Mouse (Mus musculus) monocyte, adult 5-6 weeks (primary cell): ENCODE data around the gene Rbm33. TPM values are rescaled to one million over a fixed set of nuclear protein-coding genes. Genes with fewer than 3 reads are reported as not detected.

Source experiments
- ATAC-seq: fragments of 153-309, 156-312 bp; replicated peaks from 2 replicates; pipeline ENCODE4 v1.8.0; 2017; ENCODE audit warnings: mild to moderate bottlenecking; ENCODE audit not compliant: low TSS enrichment, insufficient number of reproducible peaks, severe bottlenecking, poor library complexity, low FRiP score
- total RNA-seq: library from RNA; stranded (forward); fragments of 200-1000, 200-491, 200-594 nt; gene quantifications from 3 replicates; pipeline ENCODE4 v1.2.3, GENCODE M21; 2017

Gene Rbm33
- total RNA-seq, 1 experiment from 2014 or later, result 60.8 TPM

DNA sequence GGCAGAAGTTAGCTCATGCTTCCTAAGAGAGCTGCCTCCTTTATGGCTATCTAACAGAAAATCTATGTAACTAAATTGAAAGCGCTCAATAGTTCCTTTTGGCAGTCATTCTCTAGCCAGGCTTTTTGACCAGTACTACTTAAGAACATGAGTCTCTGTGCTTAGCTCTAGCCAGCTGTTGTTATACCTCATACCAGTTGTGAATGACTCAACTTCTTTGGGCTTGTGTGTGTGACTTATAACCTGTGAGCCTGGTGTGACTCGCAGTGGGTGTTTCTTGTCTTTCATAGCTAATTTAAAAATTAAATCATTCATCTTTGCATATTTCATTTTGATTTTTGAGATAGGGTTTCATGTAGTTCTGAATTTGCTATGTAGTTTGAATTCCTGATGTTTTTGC is 80.4 kb downstream of the Rbm33 start:
- no peak for ATAC-seq

DNA sequence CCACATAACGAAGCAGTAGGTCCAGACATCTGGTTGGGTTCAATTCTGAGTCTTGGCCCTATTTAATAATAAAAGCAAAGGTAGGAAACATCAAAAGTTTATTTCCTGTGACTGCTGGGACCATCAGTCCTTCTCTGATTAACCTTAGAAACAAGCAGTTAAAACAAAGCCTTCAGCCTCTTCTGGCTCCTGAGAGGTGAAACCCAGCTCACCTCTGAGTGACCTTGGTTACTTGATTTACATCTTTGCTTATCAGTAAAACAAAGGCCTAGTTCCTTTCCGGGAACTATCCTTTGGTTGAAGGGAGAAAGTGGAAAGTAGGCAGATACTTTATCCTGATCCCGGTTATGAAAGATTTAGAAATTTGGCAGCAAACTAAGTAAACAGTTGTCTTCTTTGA is 81.8 kb downstream of the Rbm33 start:
- ATAC-seq, result no peak

DNA sequence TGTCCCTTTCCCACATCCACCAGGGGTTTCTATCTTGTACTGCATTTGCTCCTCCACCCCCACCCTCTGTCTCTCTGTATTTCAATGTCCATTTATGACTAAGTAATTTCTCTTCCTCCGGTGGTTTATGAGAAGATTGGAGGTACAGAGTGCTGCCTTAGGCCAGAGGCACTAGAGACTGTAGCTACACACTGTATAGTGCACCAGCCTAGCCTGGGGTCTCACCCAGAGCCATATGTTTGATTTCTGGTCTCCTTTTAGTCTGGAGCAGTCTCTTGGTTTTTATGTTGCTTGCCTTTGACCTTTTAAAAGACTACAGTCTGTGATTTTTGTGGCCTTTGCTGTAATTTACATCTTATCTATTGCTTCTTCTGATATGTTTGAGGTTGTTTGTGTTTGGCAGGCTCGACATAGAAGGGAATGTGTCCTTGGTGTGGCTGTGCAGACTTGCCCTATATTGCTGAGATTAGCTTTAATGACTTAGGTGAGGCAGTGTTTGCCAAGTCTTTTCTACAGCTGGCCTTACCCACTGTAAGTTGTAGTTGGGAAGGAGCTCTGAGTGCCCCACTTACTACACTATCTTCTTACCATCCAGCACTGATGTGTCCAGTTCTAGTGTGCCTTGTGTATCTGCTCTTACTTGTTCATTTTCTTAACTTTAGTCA is 82.7 kb downstream of the Rbm33 start:
- no peak for ATAC-seq

DNA sequence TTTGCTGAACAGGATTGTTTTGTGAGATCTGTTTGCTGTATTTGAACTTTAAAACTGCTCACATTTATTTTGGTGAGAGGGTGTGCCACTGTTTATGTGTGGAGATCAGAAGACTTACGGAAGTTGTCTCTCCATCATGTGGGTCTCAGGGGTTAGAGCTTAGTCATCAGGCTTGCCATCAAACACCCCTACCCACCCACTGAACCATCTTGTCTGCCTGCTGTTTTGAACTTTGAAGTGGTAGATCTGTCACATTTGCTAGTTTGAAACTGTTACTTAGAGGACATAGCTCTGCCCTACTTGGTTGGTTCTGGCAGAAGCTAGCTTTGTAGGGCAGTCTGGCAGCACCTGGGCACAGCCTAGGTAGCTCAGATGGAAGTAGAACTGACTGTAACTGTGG is 85.8 kb downstream of the Rbm33 start:
- no peak for ATAC-seq

DNA sequence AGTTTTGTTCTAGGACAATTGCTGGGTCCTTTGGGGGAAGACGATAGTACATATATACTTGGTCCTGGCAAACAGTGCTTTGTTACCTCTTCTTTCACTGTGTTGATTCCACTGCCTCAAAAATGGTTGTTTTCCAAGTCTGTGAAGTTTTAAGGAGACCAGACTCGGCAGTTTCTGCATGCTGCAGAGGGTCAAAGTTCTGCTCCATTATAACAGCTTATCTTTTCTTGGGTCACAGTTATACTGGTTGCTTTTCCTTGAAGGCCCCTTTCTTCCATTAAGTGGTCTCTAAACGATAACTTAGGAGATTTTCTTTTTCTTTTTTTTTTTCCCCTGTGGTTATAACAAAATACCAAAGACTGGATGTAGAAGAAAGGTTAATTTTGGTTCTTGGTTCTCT is 89.7 kb downstream of the Rbm33 start:
- no peak for ATAC-seq

DNA sequence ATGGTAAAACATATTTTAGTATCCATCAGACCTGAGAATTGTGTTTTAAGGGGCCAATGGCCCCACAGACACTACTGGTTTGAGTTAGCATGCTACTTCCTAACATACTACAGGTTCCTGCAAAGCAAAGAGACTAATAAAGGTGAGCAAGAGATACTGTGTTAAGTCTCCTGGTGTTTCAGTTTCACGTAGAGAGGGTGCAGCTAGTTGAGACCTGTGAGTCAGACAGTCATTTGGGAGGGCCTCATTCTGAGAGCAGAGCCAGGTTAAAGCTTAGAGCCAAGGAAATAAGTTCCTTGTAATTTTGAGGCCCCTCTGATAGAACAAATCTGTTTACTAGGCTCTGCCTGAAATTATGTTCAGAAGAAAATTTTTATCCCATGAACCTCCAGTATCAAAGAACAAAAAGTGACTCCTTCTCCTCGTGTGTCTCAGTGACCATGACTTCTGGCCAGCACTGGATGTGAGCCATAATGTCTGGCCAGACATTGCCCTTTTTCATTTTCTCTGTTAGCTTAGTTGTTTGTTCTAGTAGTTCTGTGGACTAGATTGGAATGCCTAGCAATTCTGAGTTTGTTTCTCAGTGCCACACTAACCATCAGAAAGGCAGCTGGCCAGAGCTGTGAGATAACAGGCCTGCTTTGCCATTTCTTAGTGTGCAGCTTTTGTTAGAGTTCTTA is 95.2 kb downstream of the Rbm33 start:
- ATAC-seq, result no peak

DNA sequence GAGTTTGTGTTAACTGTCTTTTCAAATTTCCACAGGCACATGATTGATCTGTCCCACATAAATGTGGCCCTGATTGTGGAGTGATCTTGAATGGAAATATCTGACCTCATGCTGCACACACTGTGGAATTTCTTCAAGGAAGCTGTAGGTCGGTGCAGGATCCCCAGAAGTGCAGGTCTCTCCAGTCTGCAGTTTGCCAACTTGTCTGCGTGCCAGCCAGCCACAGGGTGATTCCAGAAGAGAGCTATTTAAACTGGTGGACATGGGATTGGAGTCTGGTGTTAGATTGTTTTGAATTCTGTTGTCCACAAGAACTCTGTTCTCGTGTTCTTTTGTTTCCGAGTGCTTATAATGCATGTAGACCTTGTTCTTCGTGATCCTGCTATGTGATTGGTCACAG is 96.6 kb downstream of the Rbm33 start:
- ATAC-seq, result no peak

DNA sequence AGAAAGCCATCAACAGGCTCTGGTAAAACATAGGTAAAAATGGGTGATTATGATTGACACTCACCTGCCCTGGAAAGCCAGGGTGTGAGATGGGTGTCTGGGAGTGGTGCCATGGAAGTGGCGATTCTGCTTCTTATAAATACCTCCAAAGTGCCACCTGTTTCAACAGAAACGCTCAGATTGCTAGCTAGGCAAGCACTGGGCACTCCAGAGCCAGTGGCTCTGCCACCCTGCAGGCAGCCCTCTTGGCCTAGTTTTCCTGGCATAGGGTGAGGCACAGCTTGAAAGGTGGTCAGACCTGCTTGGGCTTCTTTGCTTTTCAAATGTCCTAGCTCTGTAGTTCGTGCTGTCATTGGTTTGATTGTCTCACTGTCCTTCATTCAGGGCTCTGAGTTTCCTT is 97.2 kb downstream of the Rbm33 start:
- no peak for ATAC-seq

DNA sequence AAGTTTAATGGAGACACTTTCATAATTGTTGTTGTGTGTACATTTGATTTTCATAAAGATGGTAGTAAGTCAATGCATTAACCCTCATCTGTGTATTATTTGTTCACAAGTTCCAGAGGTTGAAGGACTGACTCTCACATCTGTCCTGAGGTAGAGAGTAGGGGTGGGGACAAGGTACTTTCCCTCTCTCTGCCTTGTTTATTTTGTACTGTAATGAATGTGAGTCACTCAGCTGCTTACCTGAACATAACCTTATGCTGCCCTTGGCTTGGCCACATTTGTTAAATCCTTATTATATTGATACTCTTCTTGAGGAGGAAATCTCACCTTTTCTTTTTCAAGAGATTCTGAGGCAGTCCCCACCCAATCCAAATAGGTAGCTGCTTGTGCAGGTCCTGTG is 99.1 kb downstream of the Rbm33 start:
- no peak for ATAC-seq

DNA sequence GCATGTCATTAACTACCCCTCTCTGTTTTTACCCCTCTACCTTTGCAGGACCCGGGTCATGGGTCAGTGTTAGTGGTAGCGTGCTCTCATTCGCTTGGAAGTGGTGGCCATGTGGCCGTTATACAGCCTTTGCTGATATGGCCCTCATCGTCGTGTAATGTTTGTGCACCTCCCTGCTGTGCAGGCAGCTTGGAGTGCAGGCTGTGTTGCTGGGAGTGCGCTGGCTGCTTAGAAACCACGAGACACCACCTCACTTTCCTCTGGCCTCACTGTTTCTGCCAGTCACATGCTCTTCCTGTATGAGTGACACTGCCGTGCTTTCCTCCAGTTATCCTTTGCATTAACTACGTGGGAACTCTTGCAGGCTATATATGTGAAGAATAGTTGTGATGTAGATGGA is 101.8 kb downstream of the Rbm33 start:
- no peak for ATAC-seq

DNA sequence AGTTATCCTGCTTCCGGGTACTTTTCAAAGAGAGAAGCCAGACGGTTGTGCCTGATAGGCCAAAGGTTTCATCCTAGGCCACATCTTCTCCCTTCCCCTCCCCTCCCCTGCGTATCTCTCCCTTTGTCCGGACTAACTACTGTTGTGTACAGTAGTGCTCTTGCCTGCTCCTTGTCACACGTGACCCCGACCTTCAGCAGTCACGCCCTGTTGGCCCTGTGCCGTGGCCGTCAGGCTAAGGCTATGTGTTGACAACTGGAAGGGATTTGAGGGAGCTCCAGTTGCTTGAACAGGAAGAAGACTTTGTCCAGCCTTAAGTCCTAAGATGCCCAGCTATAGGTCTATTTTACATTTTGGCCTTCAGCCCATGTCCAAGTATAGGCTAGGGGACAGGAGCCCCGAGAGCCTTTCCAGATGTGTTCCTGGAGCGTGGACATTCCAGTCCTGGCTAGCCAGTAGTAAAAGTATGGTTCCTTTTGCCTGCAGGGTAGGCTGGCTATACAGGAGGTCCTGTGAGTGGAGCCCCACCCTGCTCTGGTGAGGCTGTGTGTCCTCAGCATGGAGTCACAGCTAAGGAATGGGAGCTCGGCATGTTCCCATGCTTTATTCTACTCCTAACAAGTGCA is 102.8 kb downstream of the Rbm33 start:
- no peak for ATAC-seq

DNA sequence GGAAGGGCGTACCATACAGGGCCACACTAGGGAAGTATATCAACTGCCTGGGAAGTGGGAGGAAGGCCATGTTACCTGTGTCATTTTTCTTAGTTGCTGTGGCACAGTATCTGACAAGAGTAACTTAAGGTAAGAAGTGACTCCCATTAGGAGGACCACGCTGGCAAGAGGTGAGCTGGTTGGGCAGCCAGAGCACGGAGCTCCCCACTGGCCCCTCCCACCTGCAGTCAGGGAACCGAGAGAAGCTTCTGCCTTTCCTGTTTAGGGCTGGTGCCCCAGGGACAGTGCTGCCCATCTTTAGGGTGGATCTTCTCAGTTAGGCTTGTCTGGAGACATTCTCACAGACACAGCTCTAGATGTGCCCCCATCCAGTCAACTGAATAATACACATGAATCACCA is 106.9 kb downstream of the Rbm33 start:
- ATAC-seq, result no peak

DNA sequence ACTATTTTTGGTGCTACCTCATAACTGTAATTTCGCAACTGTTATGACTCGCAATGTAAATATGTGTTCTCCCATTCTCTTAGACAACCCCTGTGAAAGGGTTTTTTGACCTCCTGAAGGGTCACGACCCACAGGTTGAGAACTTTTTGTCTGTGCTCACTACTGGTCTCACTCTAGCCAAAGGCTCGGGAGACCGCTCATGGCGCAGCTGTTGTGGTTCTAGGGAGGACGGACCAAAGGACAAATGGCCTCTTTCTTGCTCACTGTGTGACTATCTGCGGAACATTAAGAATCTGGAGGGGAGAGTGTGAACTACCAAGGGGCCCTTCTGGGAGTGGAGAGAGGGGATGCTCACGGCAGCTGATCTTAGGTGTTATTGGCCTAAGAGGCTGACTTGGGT is 109.0 kb downstream of the Rbm33 start:
- ATAC-seq, result no peak

DNA sequence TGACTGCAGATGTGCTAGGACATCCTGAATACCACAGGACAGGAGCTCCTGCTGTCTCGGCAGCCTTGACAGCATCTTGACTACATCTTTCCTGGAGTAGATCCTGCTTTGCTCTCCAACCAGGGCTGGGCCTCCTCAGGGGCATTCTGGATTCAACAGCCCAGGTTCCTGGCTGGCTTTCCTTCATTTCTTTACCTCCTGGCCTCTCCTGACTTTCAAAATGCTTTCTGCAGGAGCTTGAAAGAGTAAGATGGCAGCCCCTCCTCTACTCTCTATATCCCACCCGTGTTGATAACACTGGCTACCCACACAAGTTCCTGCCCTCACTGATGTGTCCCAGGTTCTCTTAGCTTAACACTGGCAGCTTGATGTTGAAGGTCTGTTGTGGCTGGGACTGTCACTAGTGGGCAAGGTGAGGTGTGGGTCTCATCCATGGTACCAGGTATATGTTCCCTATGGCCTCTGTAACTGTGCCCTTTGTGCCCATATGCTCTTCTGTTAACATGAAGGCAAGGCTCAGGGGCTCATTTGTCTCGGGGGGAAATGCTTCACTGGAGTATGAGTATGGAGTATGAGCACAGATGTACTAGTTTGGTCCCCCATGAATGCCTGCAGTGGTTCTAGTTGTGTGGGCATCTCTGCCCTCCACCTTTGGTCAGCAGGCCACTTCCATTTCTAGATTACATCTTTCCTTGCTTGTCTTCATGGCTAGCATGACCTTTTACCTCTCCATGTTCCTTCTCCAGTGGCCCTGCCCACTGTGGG is 133.4 kb downstream of the Rbm33 start:
- ATAC-seq, result no peak

DNA sequence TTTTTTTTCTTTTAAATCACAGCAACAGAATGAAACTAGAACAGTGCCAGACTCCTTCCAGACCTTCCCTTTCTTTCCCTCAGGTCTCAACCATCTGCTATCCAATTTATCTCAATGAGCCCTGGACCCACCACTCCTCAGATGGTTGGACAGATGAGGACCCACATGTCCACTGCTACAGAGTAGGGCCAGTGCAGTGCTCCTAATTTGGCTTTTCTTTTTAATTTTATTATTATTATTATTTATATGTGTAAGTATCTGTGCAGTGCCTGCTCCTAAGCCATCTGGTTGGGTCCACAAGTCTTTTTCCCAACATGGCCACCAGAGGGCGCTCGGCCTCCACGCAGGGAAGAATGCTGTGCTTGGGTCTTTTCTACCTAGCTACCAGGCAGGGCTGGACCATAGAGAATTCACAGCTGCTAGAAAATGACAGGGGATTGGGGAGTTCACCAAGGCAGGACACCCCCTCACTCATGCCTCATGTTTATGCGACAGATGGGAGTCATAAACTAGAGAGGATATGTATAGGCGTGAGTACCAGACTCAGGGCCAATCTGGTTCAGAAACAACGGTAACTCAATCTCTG is 134.2 kb downstream of the Rbm33 start:
- no peak for ATAC-seq

DNA sequence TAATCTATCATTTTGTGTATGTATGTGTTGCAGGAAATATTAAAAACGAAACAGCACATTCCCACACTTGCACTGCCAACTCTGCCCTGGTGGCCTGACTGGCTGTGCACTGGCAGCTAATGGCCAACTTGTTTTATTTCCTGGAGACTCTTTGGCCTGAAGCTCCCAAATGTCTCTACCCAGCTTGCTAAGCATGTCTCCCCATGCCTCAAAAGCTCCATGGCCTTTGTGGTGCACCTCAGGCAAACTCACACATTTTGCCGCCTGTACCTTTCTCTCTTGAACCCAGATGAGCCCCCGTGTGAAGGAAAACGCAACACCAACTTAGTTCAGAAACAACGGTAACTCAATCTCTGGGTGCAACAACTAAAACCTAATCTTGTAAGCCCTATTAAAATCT is 136.2 kb downstream of the Rbm33 start:
- no peak for ATAC-seq

DNA sequence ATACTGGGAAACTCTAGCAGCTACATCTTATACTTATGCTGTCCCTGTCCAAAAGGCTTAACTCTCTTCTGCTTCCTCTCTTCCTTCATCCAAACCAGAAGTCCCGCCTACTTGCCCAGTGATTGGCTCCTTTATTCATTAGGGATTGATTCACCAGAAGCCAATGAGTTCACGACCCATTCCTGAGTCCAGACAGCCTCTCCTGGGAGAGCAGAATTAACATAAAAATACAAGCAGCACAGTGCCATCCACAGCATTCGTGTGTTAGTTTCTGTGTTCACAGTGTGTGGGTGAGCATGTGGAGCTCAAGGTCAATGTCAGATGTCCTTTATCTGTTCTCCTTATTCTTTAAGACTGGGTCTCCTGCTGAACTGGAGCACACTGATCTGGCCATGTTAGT is 136.6 kb downstream of the Rbm33 start:
- ATAC-seq, result no peak

DNA sequence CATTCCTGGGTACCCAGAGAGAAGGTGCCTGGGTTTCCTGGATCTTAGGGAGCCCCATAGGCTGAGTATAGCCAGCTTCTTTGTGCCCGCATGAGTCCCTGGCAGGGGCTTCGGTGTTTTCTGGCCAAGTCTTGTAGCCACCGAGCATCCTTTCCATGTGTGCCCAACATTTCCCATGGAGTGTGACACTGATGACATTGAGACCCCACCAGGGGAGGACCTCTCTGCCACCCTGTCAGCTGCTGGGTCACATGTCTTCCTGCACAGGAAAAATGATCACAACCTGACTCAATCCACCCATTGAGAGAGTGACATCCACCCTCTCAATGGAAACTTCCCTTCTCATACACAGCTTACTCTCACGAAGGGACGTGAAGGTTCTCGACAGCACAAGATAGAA is 137.6 kb downstream of the Rbm33 start:
- no peak for ATAC-seq

DNA sequence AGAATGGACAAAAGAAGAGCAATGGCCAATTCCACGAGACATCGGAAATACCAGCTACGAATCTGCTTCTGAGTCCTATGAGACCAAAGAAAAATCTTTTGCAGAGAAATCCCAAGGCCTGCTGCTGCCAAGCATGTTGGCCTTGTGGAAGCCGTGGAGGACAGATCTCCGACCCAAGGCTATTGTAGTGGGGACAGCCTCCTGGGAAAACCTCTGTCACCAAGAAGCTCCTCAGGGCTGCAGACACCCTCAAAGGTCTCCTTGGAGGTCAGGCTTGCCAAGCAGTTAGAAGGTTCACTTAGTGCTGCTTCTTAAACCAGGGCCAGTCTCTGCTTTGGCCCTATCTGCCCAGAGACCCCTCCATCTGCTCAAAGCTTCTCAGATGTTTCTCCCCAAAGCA is 138.8 kb downstream of the Rbm33 start:
- ATAC-seq, result no peak
